ENCODE assay signal across 12 mouse cellular contexts in genomic region chr13:45164001-45164778, GRCm38 (mm10).
"Had no signal": no experiment of that assay in that cellular context is flagged by ENCODE, and none has a peak within 500 bp of the region (broad histone marks: within the 10 kb centered on the region; RNA-seq: fewer than 3 reads in every experiment).

No protein-coding gene starts in this region.

- H3K4me1 ChIP-seq: liver, embryonic 15.5 days; stomach, embryonic 15.5 days had no signal

- H3K9ac ChIP-seq: liver, embryonic 15.5 days; stomach, embryonic 15.5 days had no signal

- ATAC-seq: inflammation-experienced regulatory T-cells, adult 6 months; intestine, postnatal 0 days; lung, postnatal 0 days had no signal

- H3K4me3 ChIP-seq: liver, embryonic 15.5 days; stomach, embryonic 15.5 days had no signal

- H3K27ac ChIP-seq: liver, embryonic 15.5 days; stomach, embryonic 15.5 days had no signal

- H3K27me3 ChIP-seq: stomach, embryonic 15.5 days had no signal

- H3K9me3 ChIP-seq: liver, embryonic 15.5 days; stomach, embryonic 15.5 days had no signal

- DNase-seq: kidney, postnatal 25 days; layer of hippocampus, adult 9-11 months; left cerebral cortex, postnatal 4 days; lung, adult 2 months; right cerebral cortex, postnatal 14 days; thymus, adult 2 months had no signal

- H3K36me3 ChIP-seq: liver, embryonic 15.5 days; stomach, embryonic 15.5 days had no signal

- H3K4me2 ChIP-seq: liver, embryonic 11.5 days; liver, embryonic 15.5 days; stomach, embryonic 15.5 days had no signal
